ENCODE assay signal across 22 mouse cellular contexts in genomic region chr6:134421921-134422320, GRCm38 (mm10). TPM values are rescaled to one million over a fixed set of nuclear protein-coding genes. Genes with fewer than 3 reads are reported as not detected.
DNase-seq lines count a peak whose midpoint lies in the region; ATAC-seq and TF ChIP-seq lines count a peak whose summit lies in the region.
"Had no signal": no experiment of that assay in that cellular context is flagged by ENCODE, and none has a peak within 500 bp of the region (broad histone marks: within the 10 kb centered on the region; RNA-seq: fewer than 3 reads in every experiment).

No protein-coding gene starts in this region.

- no peaks in the 10 kb centered on the region for H3K36me3 ChIP-seq in hindbrain, postnatal 0 days (ENCODE audit: insufficient read depth, low read length)
- H3K36me3 ChIP-seq in hindbrain, embryonic 14.5 days (replicated peaks; ENCODE audit: control insufficient read depth, insufficient read depth): no peaks in the 10 kb centered on the region
- H3K36me3 ChIP-seq: embryonic facial prominence, embryonic 13.5 days; heart, embryonic 12.5 days; hindbrain, embryonic 10.5 days; hindbrain, embryonic 15.5 days had no signal

- H3K4me3 ChIP-seq in hindbrain, postnatal 0 days (ENCODE audit: low read length): no peak overlapping the region
- H3K4me3 ChIP-seq in hindbrain, embryonic 14.5 days (replicated peaks; ENCODE audit: low read length): no peak overlapping the region
- H3K4me3 ChIP-seq: embryonic facial prominence, embryonic 13.5 days; forebrain, embryonic 13.5 days; gastrocnemius, adult 2 months; heart, embryonic 12.5 days; hindbrain, embryonic 10.5 days; hindbrain, embryonic 15.5 days had no signal

- TF ChIP-seq CTCF in hindbrain, postnatal 0 days (IDR thresholded peaks at IDR 0.05; ENCODE audit: low read depth): no peak

- ATAC-seq in hindbrain, postnatal 0 days: no peak
- no peak for ATAC-seq in hindbrain, embryonic 14.5 days (ENCODE audit: low FRiP score)
- ATAC-seq: forebrain, embryonic 13.5 days; forebrain, postnatal 0 days; inflammation-experienced regulatory T-cells, adult 6 months; intestine, postnatal 0 days had no signal

- H3K4me1 ChIP-seq in hindbrain, postnatal 0 days (ENCODE audit: insufficient read depth, low read length): no peaks in the 10 kb centered on the region
- no peaks in the 10 kb centered on the region for H3K4me1 ChIP-seq in hindbrain, embryonic 14.5 days (replicated peaks; ENCODE audit: control insufficient read depth, insufficient read depth, low read length)
- H3K4me1 ChIP-seq: forebrain, embryonic 13.5 days; hindbrain, embryonic 15.5 days had no signal

- 76% methylated on average over 6 of the region's 6 CpGs for WGBS in hindbrain, postnatal 0 days
- WGBS in hindbrain, embryonic 14.5 days: 90% methylated on average over 6 of the region's 6 CpGs

- intact Hi-C loops in left cerebral cortex, postnatal 14 days (cut with DNase I): loop anchor here (10.0 kb wide), 1 partner anchor 443 kb away; no protein-coding TSS in a partner anchor

- H3K4me2 ChIP-seq in hindbrain, postnatal 0 days (ENCODE audit: low read depth, low read length): no peak overlapping the region
- H3K4me2 ChIP-seq in hindbrain, embryonic 14.5 days (replicated peaks): no peak overlapping the region
- H3K4me2 ChIP-seq: embryonic facial prominence, embryonic 13.5 days; forebrain, embryonic 13.5 days; heart, embryonic 12.5 days; hindbrain, embryonic 15.5 days had no signal

- H3K9ac ChIP-seq in hindbrain, postnatal 0 days (replicated peaks; ENCODE audit: low read length): no peak overlapping the region
- H3K9ac ChIP-seq in hindbrain, embryonic 14.5 days: no peak overlapping the region
- H3K9ac ChIP-seq: embryonic facial prominence, embryonic 13.5 days; forebrain, embryonic 13.5 days; forebrain, postnatal 0 days; heart, embryonic 12.5 days; hindbrain, embryonic 15.5 days had no signal

- no peaks in the 10 kb centered on the region for H3K27me3 ChIP-seq in hindbrain, postnatal 0 days (ENCODE audit: insufficient read depth, low read length)
- no peaks in the 10 kb centered on the region for H3K27me3 ChIP-seq in hindbrain, embryonic 14.5 days (ENCODE audit: control insufficient read depth, insufficient read depth, low read length)
- H3K27me3 ChIP-seq: embryonic facial prominence, embryonic 13.5 days; forebrain, embryonic 13.5 days; heart, embryonic 12.5 days; hindbrain, embryonic 15.5 days had no signal

- no peaks in the 10 kb centered on the region for H3K9me3 ChIP-seq in hindbrain, postnatal 0 days (ENCODE audit: low read length)
- no peaks in the 10 kb centered on the region for H3K9me3 ChIP-seq in hindbrain, embryonic 14.5 days (ENCODE audit: control insufficient read depth, low read length)
- H3K9me3 ChIP-seq: embryonic facial prominence, embryonic 13.5 days; forebrain, embryonic 13.5 days; heart, embryonic 12.5 days; hindbrain, embryonic 10.5 days; hindbrain, embryonic 15.5 days had no signal

- H3K27ac ChIP-seq in hindbrain, postnatal 0 days: no peak overlapping the region
- H3K27ac ChIP-seq in hindbrain, embryonic 14.5 days: no peak overlapping the region
- H3K27ac ChIP-seq: embryonic facial prominence, embryonic 13.5 days; forebrain, embryonic 13.5 days; gastrocnemius, adult 2 months; hindbrain, embryonic 10.5 days; hindbrain, embryonic 15.5 days had no signal

- DNase-seq in hindbrain, postnatal 0 days (ENCODE audit: low spot score): peak; percentile 30
- DNase-seq in hindbrain, embryonic 14.5 days (ENCODE audit: low spot score): no peak
- peak; percentile 23 for DNase-seq in ovary, postnatal 36 days (ENCODE audit: low spot score)
- no peak for DNase-seq in ovary, postnatal 14 days (ENCODE audit: low spot score)
- peak; percentile 43 for DNase-seq in adrenal gland, postnatal 25 days
- DNase-seq in gastrocnemius, adult 18-20 months (ENCODE audit: low spot score): no peak
- no peak for DNase-seq in left cerebral cortex, postnatal 14 days (ENCODE audit: low spot score in 2 of 2)
- DNase-seq: cerebellum, adult 11 months; cerebellum, adult 8-10 months; cerebellum, postnatal 25 days; forebrain, postnatal 0 days; gastrocnemius, adult 2 months; gastrocnemius, postnatal 25 days had no signal

RNA-seq across cellular contexts. Expression of gene Bcl2l14, which starts 25.8 kb away (rescaled TPM):
- total RNA-seq in hindbrain, postnatal 0 days (2014; rRNA removed): 0.14 TPM in 1 of 2 replicates, not detected in the other
- polyA plus RNA-seq in hindbrain, postnatal 0 days (2015; fragmentation: Nextera tagmentation; extraction: Ambion mirVana): 0.11 and 0.15 TPM in 2 replicates
- polyA plus RNA-seq in hindbrain, embryonic 14.5 days (2014; fragmentation: Nextera tagmentation; extraction: Ambion mirVana): 0.37 TPM in 1 of 2 replicates, not detected in the other
- total RNA-seq in adrenal gland, postnatal 25 days (2021): 0.24 TPM in 1 of 2 replicates, not detected in the other
- total RNA-seq in gastrocnemius, adult 18-20 months (2021): not detected
- total RNA-seq in left cerebral cortex, postnatal 14 days (2021): not detected
- total RNA-seq: forebrain, postnatal 0 days; gastrocnemius, adult 2 months; gastrocnemius, postnatal 25 days; heart, adult 8-10 months; heart, postnatal 25 days had no signal
- polyA plus RNA-seq: forebrain, embryonic 13.5 days; forebrain, postnatal 0 days had no signal

Comparison
In these comparisons a context has a peak if more than half of its experiments do, and no peak if none do; other contexts are left out.
1. DNase-seq: peak in hindbrain, postnatal 0 days (single experiment), ovary, postnatal 36 days (single experiment) and adrenal gland, postnatal 25 days (single experiment); none in hindbrain, embryonic 14.5 days (single experiment), ovary, postnatal 14 days (single experiment), gastrocnemius, adult 18-20 months (single experiment) and left cerebral cortex, postnatal 14 days (0 of 2).